Mouse (Mus musculus): ENCODE data around the gene Cd177.
"Not testable (repeated sequence)": the region's sequence is repeated elsewhere in the genome, so short reads cannot be mapped to it uniquely, and the experiment has no call there.

The Cd177 gene

DNA sequence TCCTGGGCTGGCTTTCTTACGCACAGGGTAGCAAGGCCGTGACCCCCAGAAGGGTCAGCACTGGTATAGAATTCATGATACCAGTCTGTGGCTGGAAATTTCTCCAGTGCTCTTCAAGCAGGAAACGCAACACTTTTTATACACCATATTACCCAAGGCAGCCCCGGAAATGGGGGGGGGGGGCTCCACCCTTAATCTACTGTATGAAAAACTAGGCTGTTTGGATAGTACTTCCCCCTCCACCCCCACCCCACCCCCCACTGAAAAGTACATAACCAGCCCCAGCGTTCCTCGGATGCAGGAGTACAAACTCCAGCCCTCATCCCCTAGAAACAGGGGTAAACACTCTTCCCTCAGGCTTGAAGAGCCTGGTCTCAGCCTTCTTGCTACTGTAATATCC, at the start of gene Cd177:
Gene Cd177 (minus strand): TSS at position 101 of the 400 bp plus-strand sequence.
- no peak for DNase-seq

DNA sequence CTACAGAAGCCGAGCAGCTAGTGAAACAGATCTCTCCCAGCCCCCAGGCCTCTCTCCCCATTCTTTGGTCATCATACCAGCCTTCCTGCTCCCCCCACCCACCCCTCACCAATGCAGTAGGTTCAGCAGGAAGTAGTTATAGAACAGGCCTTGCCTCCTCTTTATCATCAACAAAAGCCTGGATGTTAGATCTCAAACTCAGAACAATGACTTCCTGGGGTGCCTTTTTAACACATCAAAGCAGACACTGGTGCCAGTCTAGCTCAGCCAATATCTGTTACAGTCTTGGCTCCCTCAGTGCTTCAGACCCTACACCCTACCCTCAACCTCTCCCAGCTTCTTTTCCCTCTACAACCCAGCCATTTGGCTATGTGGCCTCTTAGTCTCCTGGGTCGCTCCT, 48.9 kb upstream of the Cd177 start:
- DNase-seq = no peak

DNA sequence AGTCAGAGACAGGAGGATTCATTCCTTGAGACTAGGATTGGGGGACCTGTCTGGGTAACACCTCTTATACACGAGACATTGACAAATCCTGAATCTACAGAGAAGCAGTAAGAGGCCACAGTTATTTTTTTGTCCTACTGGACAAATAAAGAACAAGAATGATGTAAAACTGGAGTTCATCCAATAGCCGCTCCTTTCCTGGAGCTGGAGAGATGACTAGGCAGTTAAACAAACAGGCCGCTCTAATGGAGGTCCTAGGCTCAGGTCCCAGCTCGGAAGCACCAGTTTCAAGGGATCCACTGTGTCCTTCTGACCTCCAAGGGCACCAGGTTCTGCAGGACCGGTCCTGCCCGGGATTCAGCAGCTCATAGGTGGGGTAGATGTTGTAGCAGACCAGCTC, 44.7 kb upstream of the Cd177 start:
- DNase-seq = no peak

DNA sequence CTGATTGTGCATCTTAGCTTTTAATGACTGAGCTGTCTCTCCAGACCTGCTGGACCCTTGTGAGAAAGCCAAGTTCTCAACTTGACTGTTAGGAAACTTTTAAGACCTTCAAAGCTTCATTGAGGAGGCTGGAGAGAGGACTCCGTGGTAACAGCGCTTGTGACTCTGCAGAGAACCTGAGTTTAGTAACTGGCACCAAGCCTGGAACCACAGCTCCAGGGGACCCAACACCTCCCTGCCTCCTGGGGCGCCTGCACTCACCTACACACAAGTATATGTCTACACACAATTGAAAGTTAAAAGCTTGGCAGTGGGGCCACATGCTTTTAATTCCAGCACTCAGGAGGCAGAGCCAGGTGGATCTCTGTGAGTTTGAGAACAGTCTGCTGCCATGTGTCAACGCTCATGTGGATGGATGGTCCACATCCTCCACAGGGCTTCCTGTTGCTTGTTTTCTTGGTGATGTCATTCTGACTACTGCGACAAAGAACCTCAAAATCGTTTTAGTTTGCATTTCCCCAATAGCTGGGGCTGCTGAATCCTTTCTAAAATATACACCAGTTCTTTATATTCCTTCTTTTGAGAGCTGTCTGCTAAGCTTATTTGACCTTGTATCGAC, 42.1 kb upstream of the Cd177 start:
- no peak for DNase-seq

DNA sequence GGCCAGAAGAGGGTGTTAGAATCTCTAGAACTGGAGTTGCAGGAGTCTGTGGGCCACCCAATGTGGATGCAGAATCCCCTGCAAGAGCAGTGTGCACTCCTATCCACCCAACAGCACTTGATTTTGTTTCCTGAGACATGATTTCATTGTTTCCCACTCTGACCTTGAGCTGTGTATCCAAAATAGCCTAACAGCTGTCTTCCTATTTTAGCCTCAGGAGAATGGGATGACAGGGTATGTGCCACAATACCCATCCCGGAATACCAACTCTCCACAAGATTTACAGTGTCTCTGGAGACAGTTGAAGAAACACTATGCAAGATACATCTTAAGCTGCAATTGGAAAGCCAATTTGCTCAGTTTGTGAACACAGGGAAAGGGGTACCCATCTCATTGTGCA, 37.8 kb upstream of the Cd177 start:
- DNase-seq = no peak

DNA sequence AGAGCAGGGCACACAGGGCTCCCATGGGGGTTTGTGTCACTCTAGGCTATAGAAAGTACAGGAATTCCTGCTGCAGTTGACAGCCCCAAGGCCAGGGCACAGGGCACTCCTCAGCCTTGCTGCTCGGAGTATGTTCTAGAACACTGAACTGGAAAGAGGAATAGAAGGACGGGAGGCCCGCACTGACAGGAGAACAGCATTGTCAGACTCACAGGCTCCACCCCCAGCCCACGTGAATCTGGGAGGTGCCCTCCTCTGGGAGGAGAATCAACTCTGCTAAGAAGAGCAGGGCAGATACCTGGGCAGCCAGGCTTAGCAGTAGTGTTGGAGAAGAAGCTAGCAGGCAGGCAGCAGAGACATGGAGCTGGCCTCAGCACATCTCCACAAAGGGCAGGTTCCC, 16.8 kb upstream of the Cd177 start, which contains the start of gene Ceacam10:
Gene Ceacam10 (plus strand): TSS at position 289 of the 400 bp plus-strand sequence.
- DNase-seq = not testable (repeated sequence)

DNA sequence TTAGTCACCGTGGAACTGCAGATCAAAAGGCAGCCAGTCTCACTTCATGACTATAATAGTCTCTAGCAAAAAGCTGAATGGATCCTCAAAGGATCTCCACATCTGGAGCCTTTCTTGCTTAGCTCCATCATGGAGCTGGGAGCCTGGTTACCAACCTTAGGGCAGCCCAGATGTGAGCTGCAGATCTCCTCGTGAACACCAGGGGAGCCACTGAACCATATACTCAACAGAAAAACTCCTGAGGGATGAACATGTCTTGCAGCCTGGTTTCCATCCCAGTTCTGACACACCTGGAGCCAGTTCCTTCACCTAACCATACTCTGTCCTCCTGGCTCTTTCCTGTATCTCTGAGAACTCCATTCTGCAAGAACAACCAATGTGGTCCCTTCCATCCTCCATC, 16.0 kb upstream of the Cd177 start:
- no peak for DNase-seq

DNA sequence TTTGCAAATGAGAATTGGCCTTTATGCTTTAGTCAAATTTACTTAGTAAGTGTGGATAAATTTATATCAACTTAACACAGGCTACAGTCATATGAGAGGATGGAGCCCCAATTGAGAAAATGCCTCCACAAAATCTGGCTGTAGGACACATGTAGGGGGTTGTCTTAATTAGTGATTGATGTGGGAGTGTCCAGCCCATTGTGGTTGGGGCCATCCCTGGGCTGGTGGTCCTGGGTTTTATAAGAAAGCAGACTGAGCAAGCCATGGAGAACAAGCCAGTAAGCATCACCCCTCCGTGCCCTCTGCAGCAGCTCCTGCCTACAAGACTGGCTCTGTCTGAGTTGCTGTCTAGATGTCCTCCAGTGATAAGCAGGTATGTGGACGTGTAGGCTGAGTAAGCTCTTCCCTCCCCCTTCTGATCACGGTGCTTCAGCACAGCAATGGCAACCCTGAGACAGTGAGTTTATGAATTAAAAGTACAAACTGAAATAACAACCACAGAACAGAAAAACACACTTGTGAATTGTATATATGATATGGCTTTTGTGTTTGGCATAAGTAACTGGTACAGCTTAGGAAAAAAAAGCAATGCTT, 13.9 kb upstream of the Cd177 start:
- no peak for DNase-seq

DNA sequence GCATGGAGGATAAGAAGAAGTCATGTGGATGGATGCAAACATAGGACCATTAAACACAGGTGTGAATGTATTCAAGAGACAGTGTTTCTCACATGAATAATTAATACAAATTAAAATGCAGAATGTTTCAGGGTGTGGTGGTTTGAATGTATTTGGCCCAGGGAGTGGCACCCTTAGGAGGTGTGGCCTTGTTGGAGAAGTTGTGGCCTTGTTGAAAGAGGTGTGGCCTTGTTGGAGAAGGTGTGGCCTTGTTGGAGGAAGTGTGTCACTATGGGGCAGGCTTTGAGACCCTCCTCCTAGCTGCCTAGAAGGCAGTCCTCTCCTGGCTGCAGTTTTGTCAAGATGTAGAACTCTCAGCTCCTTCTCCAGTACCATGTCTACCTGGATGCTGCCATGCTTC, 11.2 kb upstream of the Cd177 start:
- no peak for DNase-seq

DNA sequence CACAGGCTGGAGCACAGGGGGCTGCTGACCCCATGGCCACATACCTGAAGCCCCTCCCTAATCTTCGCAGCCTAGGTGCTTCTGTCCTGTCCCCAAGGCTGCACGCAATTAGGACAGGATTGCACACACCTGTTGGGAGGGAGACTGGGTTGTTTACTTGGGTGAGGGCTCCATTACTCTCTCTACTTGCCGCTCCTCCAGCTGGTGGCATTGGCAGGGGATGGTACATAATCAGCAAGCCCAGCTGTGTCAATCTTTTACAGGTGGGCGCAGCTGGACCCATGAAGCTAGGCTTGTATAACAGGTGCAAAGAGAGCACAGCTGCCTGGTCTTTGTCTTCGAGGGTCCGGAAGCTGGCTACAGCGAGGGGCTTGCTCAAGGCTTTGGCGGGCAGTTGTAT, 2.5 kb upstream of the Cd177 start:
- DNase-seq = no peak

DNA sequence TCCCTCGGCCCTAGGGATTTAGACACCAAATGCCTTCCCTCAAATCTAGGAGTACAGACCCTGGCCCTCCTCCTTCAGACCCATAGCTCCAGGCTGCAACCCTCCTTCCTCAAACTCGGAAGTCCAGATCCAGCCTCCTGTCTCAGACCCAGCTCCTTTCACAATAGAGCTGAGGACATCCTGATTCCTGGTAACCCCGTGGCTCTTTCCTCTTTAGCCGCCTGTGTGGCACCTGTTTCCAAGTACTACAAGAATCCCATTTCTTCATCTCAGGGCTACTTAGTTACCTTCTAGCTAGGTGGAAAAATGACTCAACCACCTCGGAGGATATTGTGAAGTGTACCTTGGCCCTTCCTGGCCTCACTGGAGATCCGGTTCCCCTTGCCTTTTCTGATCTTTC, 1.1 kb upstream of the Cd177 start:
- no peak for DNase-seq

DNA sequence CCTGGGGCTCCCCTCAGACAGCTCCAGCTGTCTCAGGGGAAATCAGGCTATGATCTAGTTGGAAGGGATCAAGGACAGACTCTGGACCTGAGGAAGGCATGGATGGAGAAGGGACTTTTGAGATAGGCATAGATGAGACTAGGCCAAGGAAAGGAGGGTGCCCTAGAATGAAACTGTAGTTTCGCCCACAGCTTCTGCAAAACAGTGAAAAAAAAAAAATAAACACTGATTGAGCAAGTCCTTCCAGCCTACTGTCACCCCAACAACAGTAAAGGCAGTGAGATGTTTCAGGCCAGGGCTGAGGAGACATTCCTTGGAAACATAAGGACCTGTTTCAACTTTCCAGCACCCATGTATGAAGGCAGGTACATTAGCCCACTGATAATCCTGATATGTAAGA, 1.6 kb downstream of the Cd177 start:
- DNase-seq = no peak

DNA sequence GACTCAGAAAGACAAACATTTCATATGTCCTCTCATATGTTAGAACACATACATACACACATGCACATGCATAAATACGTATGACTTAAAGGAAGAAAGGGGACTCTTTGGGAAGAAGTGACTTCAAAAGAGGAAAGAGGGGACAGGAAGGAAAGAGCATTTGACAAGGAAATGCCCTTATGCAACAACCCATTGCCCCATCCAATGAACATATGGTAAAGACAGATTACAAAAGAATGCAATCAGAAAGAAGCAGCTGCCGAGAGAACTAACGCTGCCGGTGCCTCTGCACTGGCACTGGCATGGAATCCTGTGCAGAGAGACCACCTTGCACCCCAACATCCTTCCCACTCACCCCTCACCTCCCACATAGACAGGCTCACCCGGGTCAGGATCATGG, 6.6 kb downstream of the Cd177 start:
- DNase-seq = no peak

DNA sequence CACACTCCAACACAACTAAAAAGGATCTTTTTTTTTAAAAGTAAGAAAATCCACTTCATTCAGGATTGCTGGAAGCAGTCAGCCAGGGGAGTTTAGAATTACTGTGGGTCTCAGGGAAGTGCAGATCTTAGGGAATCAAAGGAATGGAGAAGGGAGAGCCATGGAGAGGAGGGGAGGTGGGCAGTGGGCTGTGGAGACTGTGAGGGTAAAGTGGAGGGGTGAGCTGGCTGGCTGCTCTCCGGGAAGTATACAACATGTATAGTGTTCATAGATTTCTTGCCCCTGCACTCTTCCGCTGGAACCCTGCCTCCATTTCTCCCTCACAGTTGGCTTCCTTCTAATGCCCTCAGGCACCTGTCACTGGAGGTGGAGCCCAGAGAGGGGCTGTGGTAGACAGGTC, 8.5 kb downstream of the Cd177 start:
- DNase-seq = no peak

DNA sequence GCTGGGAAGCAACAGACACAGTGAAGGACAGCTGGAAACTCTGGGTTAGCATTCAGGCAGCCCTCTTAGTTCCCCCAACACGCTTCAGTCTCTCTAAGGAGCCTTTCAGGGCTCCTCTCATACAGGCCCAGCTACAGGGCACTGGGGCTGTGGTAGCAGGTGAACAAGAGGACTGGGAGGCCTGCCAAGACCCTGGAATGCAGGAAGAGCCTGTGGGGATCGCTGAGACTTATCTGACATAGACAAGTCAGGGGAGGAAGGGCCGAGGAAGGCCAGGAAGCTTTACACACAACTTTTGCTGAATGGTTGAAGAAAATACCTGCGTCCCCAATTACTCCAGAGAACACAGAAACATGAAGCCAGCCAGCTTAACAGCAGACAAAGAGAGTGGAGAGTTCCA, 9.4 kb downstream of the Cd177 start:
- DNase-seq = peak; percentile 23 to 35

DNA sequence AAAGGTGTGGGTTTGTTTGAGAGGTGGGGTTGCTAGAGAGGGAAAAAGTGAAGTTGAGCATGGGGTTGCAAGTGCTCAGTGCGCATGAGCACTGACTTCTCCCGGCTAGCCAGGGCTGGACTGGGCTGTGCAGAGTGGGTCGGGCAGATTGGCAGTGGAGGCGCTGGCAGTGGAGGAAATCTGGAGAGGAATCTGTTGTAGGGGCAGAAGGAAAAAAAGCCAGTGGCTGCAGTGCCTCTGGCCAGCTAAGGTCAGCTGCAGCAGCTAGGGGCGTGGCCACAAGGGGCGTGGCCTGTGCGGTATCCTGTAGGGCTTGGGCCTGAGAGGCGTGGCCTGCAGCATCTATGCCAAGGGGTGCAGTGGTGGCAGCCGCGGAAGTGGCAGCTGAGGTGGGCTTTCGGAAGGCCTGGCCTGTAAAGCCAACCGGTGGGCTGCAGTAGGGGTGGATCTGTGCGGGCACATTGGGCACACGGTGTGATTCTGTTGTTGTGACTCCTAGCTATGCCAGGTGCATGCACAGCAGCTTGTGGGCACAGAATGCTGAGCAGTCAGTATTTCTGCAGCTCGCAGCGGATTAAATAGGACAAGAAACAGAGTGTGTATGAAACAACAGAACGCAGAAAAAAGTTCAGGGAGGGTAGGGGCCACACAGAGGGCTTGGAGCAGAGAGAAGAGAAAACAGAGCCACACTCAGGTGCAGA, 24.0 kb downstream of the Cd177 start:
- DNase-seq = peak; percentile 44 to 60

DNA sequence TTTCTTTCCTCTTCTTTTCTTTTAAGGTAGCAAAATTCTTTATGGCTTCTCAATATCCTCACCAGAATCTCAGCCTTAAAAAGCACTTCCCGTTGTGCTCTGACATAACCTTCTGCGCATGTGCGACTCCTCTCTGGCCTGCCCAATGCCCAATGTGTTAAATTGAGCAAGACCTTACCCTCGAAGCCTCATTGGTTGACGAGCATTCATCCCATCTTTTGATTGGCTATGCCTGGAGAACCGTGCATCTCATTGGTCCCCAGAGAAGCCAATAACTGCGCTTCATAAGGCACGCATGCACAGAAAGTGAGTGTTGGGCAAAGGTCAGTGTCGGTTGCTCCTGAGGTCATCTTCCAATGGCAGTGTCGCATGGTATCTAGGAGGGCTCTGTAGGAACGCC, 33.3 kb downstream of the Cd177 start, which contains the start of gene Gm4763:
Gene Gm4763 (minus strand): TSS at position 101 of the 400 bp plus-strand sequence.
- DNase-seq = not testable (repeated sequence)

DNA sequence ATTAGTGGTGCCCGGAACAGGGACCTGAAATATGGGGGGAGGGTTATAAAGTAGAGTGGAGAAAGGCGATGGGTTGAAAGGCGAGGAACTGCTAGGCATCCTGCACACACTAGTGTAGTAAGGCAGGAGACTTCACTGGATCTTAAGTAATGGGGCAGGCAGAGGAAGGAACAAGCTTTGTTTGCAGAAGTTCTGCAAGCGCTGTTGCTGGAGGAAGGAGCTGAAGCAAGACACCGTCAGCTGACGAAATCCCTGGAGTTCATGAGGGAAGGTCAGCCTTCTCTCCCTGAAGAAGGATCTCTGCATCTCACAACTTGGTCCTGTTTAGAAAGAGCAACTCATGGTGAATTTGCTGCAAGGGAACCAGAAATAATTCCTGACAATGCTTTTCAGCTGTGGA, 45.1 kb downstream of the Cd177 start:
- no peak for DNase-seq

DNA sequence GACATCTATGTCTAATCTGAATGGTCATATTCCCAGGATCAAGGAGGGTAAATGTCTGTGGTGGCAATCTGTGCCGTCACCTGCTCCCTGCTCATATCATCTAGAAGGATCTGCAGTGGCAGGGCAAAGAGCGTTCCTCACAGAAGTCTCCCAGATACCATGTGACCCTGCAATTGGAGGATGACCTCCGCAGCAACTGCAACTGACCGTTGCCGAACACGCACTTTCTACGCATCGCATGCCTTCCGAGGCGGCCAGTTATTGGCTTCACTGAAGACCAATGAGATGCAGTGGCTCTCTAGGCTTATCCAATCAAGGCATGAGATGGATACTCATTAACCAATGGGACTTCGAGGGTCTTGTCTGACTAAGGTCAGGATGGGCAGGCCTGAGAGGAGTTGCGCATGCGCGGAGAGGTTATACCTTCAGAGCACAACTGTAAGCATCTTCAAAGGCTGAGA, 51.2 kb downstream of the Cd177 start, which contains the start of gene BC049730:
Gene BC049730 (plus strand): TSS at position 411 of the 461 bp plus-strand sequence.
- DNase-seq = no peak

DNA sequence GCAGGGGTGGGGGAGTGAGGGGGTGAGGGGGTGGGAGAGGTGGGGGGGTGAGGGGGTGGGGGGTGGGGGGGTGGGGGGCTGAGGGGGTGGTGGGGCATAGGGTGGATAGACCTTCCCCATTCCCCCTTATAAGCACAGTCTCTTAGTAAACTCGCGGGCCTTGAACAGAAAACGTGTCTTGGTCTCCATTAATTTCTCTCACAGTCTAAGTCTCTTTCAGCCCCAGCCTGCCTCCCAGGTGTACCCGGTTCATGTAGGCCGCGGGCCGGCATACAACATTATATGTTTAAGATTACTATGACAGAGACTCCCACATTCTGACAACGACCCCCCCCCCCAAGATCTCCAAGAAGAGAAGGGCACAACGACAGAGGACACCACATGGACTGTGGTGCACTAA, 57.3 kb downstream of the Cd177 start:
- DNase-seq = not testable (repeated sequence)

DNA sequence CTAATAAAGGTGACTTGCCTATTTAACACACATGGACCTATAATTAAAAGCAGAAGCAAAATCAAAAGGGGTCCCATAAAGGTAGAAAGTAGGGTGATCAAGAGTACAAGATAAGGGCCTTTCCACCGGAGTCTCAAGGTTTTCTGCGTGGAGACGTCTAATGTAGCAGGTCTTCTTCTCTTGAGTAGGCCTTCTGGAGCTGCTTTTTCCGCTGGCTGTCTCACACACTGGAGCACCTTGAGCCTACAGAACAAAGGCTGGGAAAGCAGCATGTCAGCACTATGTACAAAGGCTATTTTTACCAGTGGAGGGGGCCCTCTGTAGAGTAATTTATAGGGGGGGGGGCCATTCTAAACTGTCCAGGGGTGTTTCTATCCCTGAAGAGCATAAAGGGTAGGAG, 62.2 kb downstream of the Cd177 start:
- not testable (repeated sequence) for DNase-seq
